Mouse (Mus musculus): ENCODE measurements around the gene Arfip2. TPM values are rescaled to one million over a fixed set of nuclear protein-coding genes. Genes with fewer than 3 reads are reported as not detected.

Arfip2 gene
- polyA plus RNA-seq, 1 experiment from 2014 or later, result 39.9 TPM

GRCm38 (mm10) chr7:105602860-105603623 is 37.2 kb downstream of the Arfip2 start:
- no peak overlapping the region for H3K9ac ChIP-seq (ENCODE audit: low read depth, low read length)
- H3K4me2 ChIP-seq (replicated peaks; ENCODE audit: low read depth), result no peak overlapping the region
- H3K27ac ChIP-seq (ENCODE audit: low read depth, low read length), result no peak overlapping the region
- H3K9me3 ChIP-seq (ENCODE audit: control insufficient read depth), result no peaks in the 10 kb centered on the region
- peak; percentile 87 for TF ChIP-seq CTCF (IDR thresholded peaks at IDR 0.05; ENCODE audit: low read depth)
- no peaks in the 10 kb centered on the region for H3K27me3 ChIP-seq (replicated peaks; ENCODE audit: control insufficient read depth, insufficient read depth, low read length)
- ATAC-seq, result peak; percentile 76
- no peaks in the 10 kb centered on the region for H3K4me1 ChIP-seq (replicated peaks; ENCODE audit: control insufficient read depth, insufficient read depth, low read length)
- H3K36me3 ChIP-seq (ENCODE audit: control insufficient read depth, insufficient read depth), result no peaks in the 10 kb centered on the region
- 30% methylated on average over 9 of the region's 9 CpGs for WGBS
- no peak overlapping the region for H3K4me3 ChIP-seq (ENCODE audit: low read depth, low read length)

GRCm38 (mm10) chr7:105590097-105590496 is 50.1 kb downstream of the Arfip2 start:
- H3K9ac ChIP-seq (ENCODE audit: low read depth, low read length), result no peak overlapping the region
- H3K9me3 ChIP-seq (ENCODE audit: control insufficient read depth), result no peaks in the 10 kb centered on the region
- ATAC-seq, result no peak
- no peak overlapping the region for H3K27ac ChIP-seq (ENCODE audit: low read depth, low read length)
- H3K27me3 ChIP-seq (replicated peaks; ENCODE audit: control insufficient read depth, insufficient read depth, low read length), result no peaks in the 10 kb centered on the region
- WGBS, result 42% methylated on average over 7 of the region's 7 CpGs
- no peak overlapping the region for H3K4me3 ChIP-seq (ENCODE audit: low read depth, low read length)
- no peak overlapping the region for H3K4me2 ChIP-seq (replicated peaks; ENCODE audit: low read depth)
- no peaks in the 10 kb centered on the region for H3K4me1 ChIP-seq (replicated peaks; ENCODE audit: control insufficient read depth, insufficient read depth, low read length)
- no peak for TF ChIP-seq CTCF (IDR thresholded peaks at IDR 0.05; ENCODE audit: low read depth)
- H3K36me3 ChIP-seq (ENCODE audit: control insufficient read depth, insufficient read depth), result no peaks in the 10 kb centered on the region

- no peaks in the 10 kb centered on the region for H3K27me3 ChIP-seq (replicated peaks; ENCODE audit: control insufficient read depth, insufficient read depth, low read length)
- H3K4me2 ChIP-seq (replicated peaks; ENCODE audit: low read depth), result no peak overlapping the region
- no peak for TF ChIP-seq CTCF (IDR thresholded peaks at IDR 0.05; ENCODE audit: low read depth)
- no peak overlapping the region for H3K9ac ChIP-seq (ENCODE audit: low read depth, low read length)
- no peak overlapping the region for H3K4me3 ChIP-seq (ENCODE audit: low read depth, low read length)
- no peak overlapping the region for H3K27ac ChIP-seq (ENCODE audit: low read depth, low read length)
- no peaks in the 10 kb centered on the region for H3K9me3 ChIP-seq (ENCODE audit: control insufficient read depth)
- 60% methylated on average over 9 of the region's 9 CpGs for WGBS
- no peaks in the 10 kb centered on the region for H3K36me3 ChIP-seq (ENCODE audit: control insufficient read depth, insufficient read depth)
- ATAC-seq, result no peak
- H3K4me1 ChIP-seq (replicated peaks; ENCODE audit: control insufficient read depth, insufficient read depth, low read length), result no peaks in the 10 kb centered on the region
These were observed 51.8 kb downstream of the Arfip2 start for GRCm38 (mm10) chr7:105588325-105588912.

Other genes starting within 250 kb of the Arfip2 start
- gene Fam160a2, start 240.4 kb downstream of the Arfip2 start, polyA plus RNA-seq (2015; fragmentation: Nextera tagmentation; extraction: Ambion mirVana), result 30.5 and 36.9 TPM in 2 replicates
- not detected in 2 replicates for gene Cnga4, start 235.8 kb downstream of the Arfip2 start, polyA plus RNA-seq (2015; fragmentation: Nextera tagmentation; extraction: Ambion mirVana)
- gene Cckbr, start 214.7 kb downstream of the Arfip2 start, polyA plus RNA-seq (2015; fragmentation: Nextera tagmentation; extraction: Ambion mirVana), result 0.09 and 0.17 TPM in 2 replicates
- gene Cavin3, start 158.1 kb downstream of the Arfip2 start, polyA plus RNA-seq (2015; fragmentation: Nextera tagmentation; extraction: Ambion mirVana), result 79.9 and 80.1 TPM in 2 replicates
- gene Smpd1, start 86.1 kb downstream of the Arfip2 start, polyA plus RNA-seq (2015; fragmentation: Nextera tagmentation; extraction: Ambion mirVana), result 22.4 and 25.4 TPM in 2 replicates
- 13.5 and 14.0 TPM in 2 replicates for gene Apbb1, start 58.8 kb downstream of the Arfip2 start, polyA plus RNA-seq (2015; fragmentation: Nextera tagmentation; extraction: Ambion mirVana)
- gene Hpx, start 40.3 kb downstream of the Arfip2 start, polyA plus RNA-seq (2015; fragmentation: Nextera tagmentation; extraction: Ambion mirVana), result 0.68 and 1.1 TPM in 2 replicates
- gene Trim3, start 6.8 kb downstream of the Arfip2 start, polyA plus RNA-seq (2015; fragmentation: Nextera tagmentation; extraction: Ambion mirVana), result 7.4 and 9.0 TPM in 2 replicates
- gene Timm10b, start 360 bp downstream of the Arfip2 start, polyA plus RNA-seq (2015; fragmentation: Nextera tagmentation; extraction: Ambion mirVana), result 177 and 181 TPM in 2 replicates
- gene Gm45799, start 136 bp upstream of the Arfip2 start, polyA plus RNA-seq (2015; fragmentation: Nextera tagmentation; extraction: Ambion mirVana), result 28.3 and 46.4 TPM in 2 replicates
- 0.09 and 0.51 TPM in 2 replicates for gene Dnhd1, start 10.4 kb upstream of the Arfip2 start, polyA plus RNA-seq (2015; fragmentation: Nextera tagmentation; extraction: Ambion mirVana)
- 173 and 178 TPM in 2 replicates for gene Ilk, start 96.2 kb upstream of the Arfip2 start, polyA plus RNA-seq (2015; fragmentation: Nextera tagmentation; extraction: Ambion mirVana)
- gene Rrp8, start 97.0 kb upstream of the Arfip2 start, polyA plus RNA-seq (2015; fragmentation: Nextera tagmentation; extraction: Ambion mirVana), result 12.7 and 15.0 TPM in 2 replicates
- gene Taf10, start 103.9 kb upstream of the Arfip2 start, polyA plus RNA-seq (2015; fragmentation: Nextera tagmentation; extraction: Ambion mirVana), result 164 and 168 TPM in 2 replicates
- gene Tpp1, start 111.8 kb upstream of the Arfip2 start, polyA plus RNA-seq (2015; fragmentation: Nextera tagmentation; extraction: Ambion mirVana), result 176 and 184 TPM in 2 replicates
- 2.2 and 2.4 TPM in 2 replicates for gene Dchs1, start 147.2 kb upstream of the Arfip2 start, polyA plus RNA-seq (2015; fragmentation: Nextera tagmentation; extraction: Ambion mirVana)
- gene Mrpl17, start 170.7 kb upstream of the Arfip2 start, polyA plus RNA-seq (2015; fragmentation: Nextera tagmentation; extraction: Ambion mirVana), result 255 and 275 TPM in 2 replicates